Mouse (Mus musculus) cortical plate, adult 2 months (tissue): ENCODE measurements at regions not wholly inside any gene's neighbourhood (a gene's known extent, or its start where the extent isn't known, plus 50 kb on each side); places are given as distances from the start of the nearest gene placed in this dataset.
A peak's percentile ranks its signal among the peaks of the same experiment; 100 is the strongest.

ENCODE experiments used
- H3K27ac ChIP-seq: fragments of 200-500 bp; 2 replicates; pipeline ENCODE4 v1.5.1; 2012; ENCODE audit warnings: low read length, control low read depth, inconsistent platforms; ENCODE audit not compliant: insufficient read depth
- H3K4me1 ChIP-seq: fragments of 200-500 bp; 2 replicates; pipeline ENCODE4 v1.6.1; 2011; ENCODE audit warnings: low read length; ENCODE audit not compliant: control insufficient read depth, insufficient read depth
- H3K4me3 ChIP-seq: fragments of 200-500 bp; 2 replicates; pipeline ENCODE4 v1.5.1; 2011; ENCODE audit warnings: mild to moderate bottlenecking, low read length, control low read depth; ENCODE audit not compliant: insufficient read depth
- CTCF ChIP-seq: fragments of 200-500 bp; IDR thresholded peaks from 2 replicates; pipeline ENCODE4 v1.5.1; 2011; ENCODE audit warnings: mild to moderate bottlenecking, control low read depth, low read length; ENCODE audit not compliant: insufficient read depth; ENCODE audit errors: extremely low read depth
- POLR2A ChIP-seq: fragments of 200-500 bp; IDR thresholded peaks from 2 replicates; pipeline ENCODE4 v1.6.1; 2011; ENCODE audit warnings: mild to moderate bottlenecking, low read length, control low read depth; ENCODE audit not compliant: insufficient read depth; ENCODE audit errors: extremely low read depth

- H3K4me3 ChIP-seq: no peak overlapping the region
- H3K27ac ChIP-seq: no peak overlapping the region
- TF ChIP-seq CTCF (no peak), POLR2A (no peak)
- H3K4me1 ChIP-seq: no peaks in the 10 kb centered on the region
These were observed 54.7 kb upstream of the Commd3 start for GRCm38 (mm10) chr2:18617520-18617919.

GRCm38 (mm10) chr2:18609868-18610185 lies 62.4 kb upstream of the Commd3 start:
- no peaks in the 10 kb centered on the region for H3K4me1 ChIP-seq
- H3K4me3 ChIP-seq: peak overlapping the region; percentile 62; the same call in 1 of the 2 replicates
- H3K27ac ChIP-seq: no peak overlapping the region
- TF ChIP-seq CTCF: no peak
- no peak for TF ChIP-seq POLR2A

- no peak overlapping the region for H3K27ac ChIP-seq
- H3K4me3 ChIP-seq: peak overlapping the region; percentile 62
- TF ChIP-seq CTCF: no peak
- no peak for TF ChIP-seq POLR2A
- no peaks in the 10 kb centered on the region for H3K4me1 ChIP-seq
These were observed 62.9 kb upstream of the Commd3 start for GRCm38 (mm10) chr2:18609075-18609867.

- peak overlapping the region; percentile 62 for H3K4me3 ChIP-seq
- no peaks in the 10 kb centered on the region for H3K4me1 ChIP-seq
- TF ChIP-seq POLR2A (no peak), CTCF (no peak)
- H3K27ac ChIP-seq: 0 out of 2 replicates have a peak overlapping the region, but pooled peaks have one; percentile 11
These were observed 63.7 kb upstream of the Commd3 start for GRCm38 (mm10) chr2:18608260-18609074.

- no peaks in the 10 kb centered on the region for H3K4me1 ChIP-seq
- 0 out of 2 replicates have a peak overlapping the region, but pooled peaks have one; percentile 11 for H3K27ac ChIP-seq
- TF ChIP-seq CTCF (no peak), POLR2A (no peak)
- H3K4me3 ChIP-seq: peak overlapping the region; percentile 62
These were observed 64.5 kb upstream of the Commd3 start for GRCm38 (mm10) chr2:18607586-18608259.

- Histone ChIP-seq H3K4me1 (no peaks in the 10 kb centered on the region), H3K27ac (no peak overlapping the region), H3K4me3 (no peak overlapping the region)
- TF ChIP-seq POLR2A (no peak), CTCF (no peak)
These were observed 65.1 kb upstream of the Commd3 start for GRCm38 (mm10) chr2:18607088-18607487.

GRCm38 (mm10) chr2:18592221-18592620 lies 80.0 kb upstream of the Commd3 start:
- TF ChIP-seq POLR2A (no peak), CTCF (no peak)
- Histone ChIP-seq H3K27ac (no peak overlapping the region), H3K4me1 (no peaks in the 10 kb centered on the region), H3K4me3 (no peak overlapping the region)

- Histone ChIP-seq H3K27ac (no peak overlapping the region), H3K4me1 (no peaks in the 10 kb centered on the region), H3K4me3 (peak overlapping the region; percentile 89)
- TF ChIP-seq POLR2A (no peak), CTCF (no peak)
These were observed 84.0 kb upstream of the Commd3 start for GRCm38 (mm10) chr2:18588232-18588631.

- no peak overlapping the region for H3K27ac ChIP-seq
- TF ChIP-seq CTCF: no peak
- no peak for TF ChIP-seq POLR2A
- H3K4me3 ChIP-seq: peak overlapping the region; percentile 89
- H3K4me1 ChIP-seq: no peaks in the 10 kb centered on the region
These were observed 84.4 kb upstream of the Commd3 start for GRCm38 (mm10) chr2:18587746-18588231.
